Comparison of ENCODE assay signal across 9 mouse cellular contexts in the genomic region with DNA sequence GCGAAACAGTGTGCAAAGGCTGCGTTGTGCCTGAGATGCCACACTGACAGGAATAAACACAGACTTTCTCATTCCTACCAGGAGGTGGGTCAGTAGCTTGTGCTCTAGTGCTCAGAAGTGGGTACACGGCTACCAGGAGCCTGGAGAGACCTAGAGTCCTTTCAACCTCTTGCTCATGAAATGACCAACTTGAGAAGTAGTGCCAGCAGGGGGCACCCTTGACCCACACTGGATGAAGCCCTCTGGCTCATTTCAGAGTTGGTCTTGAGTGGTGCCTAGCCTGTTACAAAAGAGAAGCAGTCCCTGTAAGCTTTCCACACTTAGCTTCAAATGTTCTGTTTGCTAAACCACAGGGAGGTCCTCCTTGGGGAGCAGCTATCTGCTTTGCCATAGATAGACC. TPM values are rescaled to one million over a fixed set of nuclear protein-coding genes. Genes with fewer than 3 reads are reported as not detected.
DNase-seq lines count a peak whose midpoint lies in the region; ATAC-seq lines count a peak whose summit lies in the region.
"Had no signal": no experiment of that assay in that cellular context is flagged by ENCODE, and none has a peak within 500 bp of the region (broad histone marks: within the 10 kb centered on the region; RNA-seq: fewer than 3 reads in every experiment).

No protein-coding gene starts in this region.

- H3K9ac ChIP-seq in heart, embryonic 11.5 days (ENCODE audit: low read depth, low read length): no peak overlapping the region
- no peak overlapping the region for H3K9ac ChIP-seq in neural tube, embryonic 11.5 days (ENCODE audit: low read length)

- peaks cover 75% of the 10 kb centered on the region for H3K27me3 ChIP-seq in heart, embryonic 11.5 days (ENCODE audit: control insufficient read depth, insufficient read depth, low read length)
- peaks cover 21% of the 10 kb centered on the region; the same call in 1 of the 2 replicates for H3K27me3 ChIP-seq in limb, embryonic 10.5 days (ENCODE audit: low read depth, poor library complexity, severe bottlenecking)
- no peaks in the 10 kb centered on the region for H3K27me3 ChIP-seq in neural tube, embryonic 11.5 days (ENCODE audit: control insufficient read depth, insufficient read depth, low read length)

- 56% methylated on average over 3 of the region's 3 CpGs for WGBS in heart, embryonic 11.5 days (ENCODE audit: insufficient replicate concordance)
- 60% methylated on average over 3 of the region's 3 CpGs for WGBS in limb, embryonic 10.5 days
- 68% methylated on average over 3 of the region's 3 CpGs for WGBS in neural tube, embryonic 11.5 days

- no peaks in the 10 kb centered on the region for H3K4me1 ChIP-seq in heart, embryonic 11.5 days (ENCODE audit: control insufficient read depth, insufficient read depth, low read length)
- H3K4me1 ChIP-seq in limb, embryonic 10.5 days: peaks cover 24% of the 10 kb centered on the region
- no peaks in the 10 kb centered on the region for H3K4me1 ChIP-seq in neural tube, embryonic 11.5 days (ENCODE audit: control insufficient read depth, insufficient read depth, low read length)

- no peaks in the 10 kb centered on the region for H3K36me3 ChIP-seq in heart, embryonic 11.5 days (ENCODE audit: control insufficient read depth, insufficient read depth, low read length)
- no peaks in the 10 kb centered on the region for H3K36me3 ChIP-seq in limb, embryonic 10.5 days
- H3K36me3 ChIP-seq in neural tube, embryonic 11.5 days (ENCODE audit: control insufficient read depth, insufficient read depth, low read length): no peaks in the 10 kb centered on the region
- H3K36me3 ChIP-seq: G1E had no signal

- H3K9me3 ChIP-seq in heart, embryonic 11.5 days (replicated peaks; ENCODE audit: control insufficient read depth, low read length): no peaks in the 10 kb centered on the region
- no peaks in the 10 kb centered on the region for H3K9me3 ChIP-seq in limb, embryonic 10.5 days (replicated peaks)
- no peaks in the 10 kb centered on the region for H3K9me3 ChIP-seq in neural tube, embryonic 11.5 days (ENCODE audit: control insufficient read depth, low read length)

- no peak for ATAC-seq in heart, embryonic 11.5 days (replicated peaks; ENCODE audit: insufficient number of reproducible peaks, low FRiP score, low TSS enrichment)
- ATAC-seq in neural tube, embryonic 11.5 days (ENCODE audit: insufficient read depth, low FRiP score, low TSS enrichment): no peak

- intact Hi-C loops in gastrocnemius, postnatal 36 days (cut with DNase I): loop anchor here (1.0 to 5.0 kb wide), 2 partner anchors 56 to 180 kb away; no protein-coding TSS in a partner anchor

- H3K4me3 ChIP-seq in heart, embryonic 11.5 days (ENCODE audit: low read depth, low read length): no peak overlapping the region
- no peak overlapping the region for H3K4me3 ChIP-seq in limb, embryonic 10.5 days
- no peak overlapping the region for H3K4me3 ChIP-seq in neural tube, embryonic 11.5 days (ENCODE audit: low read depth, low read length)

- no peak overlapping the region for H3K27ac ChIP-seq in heart, embryonic 11.5 days (ENCODE audit: low read depth, low read length)
- H3K27ac ChIP-seq in limb, embryonic 10.5 days: no peak overlapping the region
- H3K27ac ChIP-seq in neural tube, embryonic 11.5 days (ENCODE audit: low read depth, low read length): no peak overlapping the region

- no peak overlapping the region for H3K4me2 ChIP-seq in heart, embryonic 11.5 days
- no peak overlapping the region for H3K4me2 ChIP-seq in neural tube, embryonic 11.5 days (ENCODE audit: low read depth)

- DNase-seq in heart, adult 11 months: peak; percentile 93
- DNase-seq in cerebellum, postnatal 4 days (ENCODE audit: low spot score in 2 of 2): peak; percentile 67 to 86
- peak; percentile 74 to 78 for DNase-seq in gastrocnemius, postnatal 36 days
- DNase-seq in kidney, adult 8-10 months: peak; percentile 43 to 80
- peak; percentile 89 for DNase-seq in limb, embryonic 10.5 days (ENCODE audit: low spot score)
- peak; percentile 87 for DNase-seq in neural tube, embryonic 11.5 days (ENCODE audit: low spot score)
- peak; percentile 9 for DNase-seq in thymus, postnatal 0 days (ENCODE audit: low spot score)

RNA-seq across cellular contexts. Expression of a gene that starts 28.5 kb away (rescaled TPM):
- polyA plus RNA-seq in heart, embryonic 11.5 days (2014; fragmentation: Nextera tagmentation; extraction: Ambion mirVana): 1.8 and 2.7 TPM in 2 replicates
- total RNA-seq in gastrocnemius, postnatal 36 days (2021): 1 to 10 TPM; 2.0 to 2.7 TPM
- 0.50 and 1.0 TPM in 2 replicates for polyA plus RNA-seq in limb, embryonic 10.5 days (2016; fragmentation: Nextera tagmentation; extraction: Ambion mirVana)
- 1.1 and 1.4 TPM in 2 replicates for polyA plus RNA-seq in neural tube, embryonic 11.5 days (2014; fragmentation: Nextera tagmentation; extraction: Ambion mirVana)
- 19.5 and 21.1 TPM in 2 replicates for polyA plus RNA-seq in thymus, postnatal 0 days (2015; fragmentation: Nextera tagmentation; extraction: Ambion mirVana)
- total RNA-seq: G1E had no signal
- polyA plus RNA-seq: G1E had no signal

RNA-seq across cellular contexts. Expression of a gene that starts 46.7 kb away (rescaled TPM):
- polyA plus RNA-seq in heart, embryonic 11.5 days (2014; fragmentation: Nextera tagmentation; extraction: Ambion mirVana): 22.7 and 25.7 TPM in 2 replicates
- 10 to 100 TPM; 64.4 to 76.9 TPM for total RNA-seq in gastrocnemius, postnatal 36 days (2021)
- 7.4 and 21.8 TPM in 2 replicates for polyA plus RNA-seq in limb, embryonic 10.5 days (2016; fragmentation: Nextera tagmentation; extraction: Ambion mirVana)
- 17.1 and 22.1 TPM in 2 replicates for polyA plus RNA-seq in neural tube, embryonic 11.5 days (2014; fragmentation: Nextera tagmentation; extraction: Ambion mirVana)
- 4.7 and 4.8 TPM in 2 replicates for polyA plus RNA-seq in thymus, postnatal 0 days (2015; fragmentation: Nextera tagmentation; extraction: Ambion mirVana)
- polyA plus RNA-seq: G1E had no signal

Comparison
In these comparisons a context has a peak if more than half of its experiments do, and no peak if none do; other contexts are left out.
1. DNase-seq: peak in every context shown above with its lines; median percentile 93 in heart, adult 11 months; 89 in limb, embryonic 10.5 days; 87 in neural tube, embryonic 11.5 days; 76 in cerebellum, postnatal 4 days; 76 in gastrocnemius, postnatal 36 days; 62 in kidney, adult 8-10 months; 9 in thymus, postnatal 0 days.